In genomic region chr9:65586406-65587269, GRCm38 (mm10) we compare ENCODE assay signal across 8 mouse cellular contexts. TPM values are rescaled to one million over a fixed set of nuclear protein-coding genes. Genes with fewer than 3 reads are reported as not detected.
DNase-seq lines count a peak whose midpoint lies in the region; ATAC-seq and TF ChIP-seq lines count a peak whose summit lies in the region.

Gene Pif1, plus strand, starts transcription at chr9:65587160.

- TF ChIP-seq CTCF in forebrain, postnatal 0 days (IDR thresholded peaks at IDR 0.05; ENCODE audit: low read depth): no peak

- peak within 1 kb of the TSS; percentile 76 for H3K9ac ChIP-seq in ES-E14 (ENCODE audit: insufficient read depth, low read depth, low read length, poor library complexity, severe bottlenecking)
- peak within 1 kb of the TSS; percentile 41 for H3K9ac ChIP-seq in forebrain, postnatal 0 days

- H3K27ac ChIP-seq in ES-E14 (ENCODE audit: insufficient read depth, low read depth, low read length, poor library complexity, severe bottlenecking): peak within 1 kb of the TSS; percentile 23; the same call in 1 of the 2 replicates
- no peak within 1 kb of the TSS for H3K27ac ChIP-seq in forebrain, postnatal 0 days (ENCODE audit: low read depth, low read length)

- peak within 1 kb of the TSS; percentile 80 to 96 for H3K4me3 ChIP-seq in ES-E14 (ENCODE audit: insufficient read depth in 1 of 2, low read depth in 1 of 2, low read length in 2 of 2, poor library complexity in 1 of 2, severe bottlenecking in 1 of 2)
- peak within 1 kb of the TSS; percentile 44 for H3K4me3 ChIP-seq in forebrain, postnatal 0 days (ENCODE audit: low read depth, low read length)

- ATAC-seq in forebrain, postnatal 0 days: peak; percentile 94

- no peaks in the 10 kb centered on the region for H3K27me3 ChIP-seq in forebrain, postnatal 0 days (ENCODE audit: insufficient read depth, low read length)

- peaks cover 2 to 7% of the 10 kb centered on the region in 2 experiments; a peak in 2 of 4 replicates for H3K4me1 ChIP-seq in ES-E14 (ENCODE audit: control insufficient read depth in 2 of 2, insufficient read depth in 2 of 2, low read length in 2 of 2, poor library complexity in 1 of 2)
- peaks cover 10% of the 10 kb centered on the region; the same call in 1 of the 2 replicates for H3K4me1 ChIP-seq in forebrain, postnatal 0 days (ENCODE audit: insufficient read depth)

- 10% methylated on average over 28 of the region's 28 CpGs for WGBS in forebrain, postnatal 0 days

- no peaks in the 10 kb centered on the region for H3K9me3 ChIP-seq in ES-E14 (ENCODE audit: control insufficient read depth, insufficient read depth, low read depth, low read length)
- no peaks in the 10 kb centered on the region for H3K9me3 ChIP-seq in forebrain, postnatal 0 days (ENCODE audit: low read length)

- in situ Hi-C loops in ES-E14 (cut with MboI; ENCODE audit: low sequenced_read_pairs in 2 of 2, unreplicated experiment in 2 of 2): no loop called here

- H3K4me2 ChIP-seq in forebrain, postnatal 0 days (ENCODE audit: low read depth): peak within 1 kb of the TSS; percentile 100

- DNase-seq in ES-E14 (ENCODE audit: low read depth, low spot score): peak; percentile 87
- DNase-seq in c-Kit-negative CD71-positive TER-119-positive erythroid progenitor cells, embryonic 14.5 days (ENCODE audit: low read depth, low spot score): peak; percentile 89
- DNase-seq in forebrain, postnatal 0 days: peak; percentile 86
- DNase-seq in heart, postnatal 4 days: peak; percentile 85
- DNase-seq in layer of hippocampus, adult 9-11 months: peak; percentile 67
- peak; percentile 88 for DNase-seq in lung, postnatal 25 days (ENCODE audit: low spot score)
- DNase-seq in retina, embryonic 14.5 days (ENCODE audit: low spot score): peak; percentile 92
- peak; percentile 88 for DNase-seq in thymus, postnatal 4 days

- peaks cover 19% of the 10 kb centered on the region for H3K36me3 ChIP-seq in ES-E14 (ENCODE audit: control insufficient read depth, insufficient read depth, low read length, poor library complexity, severe bottlenecking)
- no peaks in the 10 kb centered on the region for H3K36me3 ChIP-seq in forebrain, postnatal 0 days (ENCODE audit: insufficient read depth)

TF ChIP-seq in ES-E14, 5 proteins besides CTCF, POLR2A, EP300 and RAD21:
- TF ChIP-seq HCFC1 (IDR thresholded peaks at IDR 0.05; ENCODE audit: borderline replicate concordance, insufficient read depth, low read length) (no peak; the same call in 1 of the 2 replicates), CHD2 (IDR thresholded peaks at IDR 0.05; ENCODE audit: low read depth, low read length) (0 out of 2 replicates have a peak, but pooled peaks have one; percentile 63), MAFK (IDR thresholded peaks at IDR 0.05; ENCODE audit: insufficient read depth, low read depth, low read length) (no peak), ZNF384 (IDR thresholded peaks at IDR 0.05; ENCODE audit: low read depth, low read length) (0 out of 2 replicates have a peak, but pooled peaks have one; percentile 55)

RNA-seq across cellular contexts. Expression of gene Pif1, which starts in this region (rescaled TPM):
- total RNA-seq in ES-E14 (2012; rRNA removed): 31.8 and 53.8 TPM in 2 replicates
- total RNA-seq in forebrain, postnatal 0 days (2014; rRNA removed): 1.5 and 3.7 TPM in 2 replicates
- 0.75 and 1.0 TPM in 2 replicates for polyA plus RNA-seq in forebrain, postnatal 0 days (2015; fragmentation: Nextera tagmentation; extraction: Ambion mirVana)
- 1 to 10 TPM; 6.2 to 7.6 TPM for total RNA-seq in heart, postnatal 4 days (2021)
